Mouse (Mus musculus) retina, embryonic 14.5 days (tissue): ENCODE measurements around the gene Cfap97.
"Not testable (repeated sequence)": the region's sequence is repeated elsewhere in the genome, so short reads cannot be mapped to it uniquely, and the experiment has no call there.

ENCODE experiments used
- DNase-seq: peaks from one replicate; pipeline ENCODE4 v3.0.0-alpha.2; 2015; ENCODE audit warnings: low spot score

Cfap97 gene

DNA sequence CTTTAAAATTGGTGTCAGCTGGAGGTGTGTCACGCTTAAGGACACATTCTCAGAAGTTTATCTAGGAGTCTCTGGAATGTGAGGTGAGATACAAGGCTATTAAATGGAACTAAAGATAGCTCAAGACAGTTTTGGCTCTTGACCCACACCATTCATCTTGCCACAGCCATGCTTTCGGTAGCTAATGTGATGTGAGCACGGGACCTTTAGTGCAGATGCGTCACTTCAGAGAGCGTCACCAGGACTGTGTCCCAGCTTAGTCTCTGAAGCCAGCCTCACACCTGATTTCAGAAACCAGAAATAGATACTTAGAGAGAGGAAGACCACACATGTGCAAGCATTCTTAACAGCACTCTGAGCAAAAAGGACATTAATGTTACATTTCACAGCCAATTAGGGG, 75.1 kb downstream of the Cfap97 start:
- no peak for DNase-seq

GRCm38 (mm10) chr8:46231968-46232367, 80.4 kb downstream of the Cfap97 start:
- DNase-seq = not testable (repeated sequence)

- no peak for DNase-seq
These were observed 81.2 kb downstream of the Cfap97 start for GRCm38 (mm10) chr8:46232798-46233197.

DNA sequence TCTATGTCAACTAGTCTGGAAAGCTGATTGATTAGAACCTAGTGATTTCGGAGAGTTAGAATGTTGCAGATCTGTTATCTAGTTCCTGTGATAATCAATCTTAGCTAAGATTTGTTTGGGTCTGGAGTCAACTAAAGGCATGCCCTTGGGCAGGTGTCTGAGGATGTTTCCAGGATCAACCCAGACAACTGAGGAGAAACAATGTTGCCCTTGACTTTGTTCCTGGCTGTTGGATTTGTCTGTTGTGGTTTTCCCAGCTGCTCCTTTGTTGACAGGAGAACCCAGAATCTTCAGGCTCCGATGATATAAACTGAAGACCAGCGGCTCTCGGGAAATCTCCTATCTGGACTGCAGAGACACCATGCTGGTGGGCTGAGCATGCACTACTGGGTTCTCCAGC, 83.2 kb downstream of the Cfap97 start:
- DNase-seq = no peak

GRCm38 (mm10) chr8:46236441-46237223, 85.1 kb downstream of the Cfap97 start:
- peak; percentile 42 for DNase-seq

- peak; percentile 93 for DNase-seq
These were observed 90.2 kb downstream of the Cfap97 start for GRCm38 (mm10) chr8:46241568-46242374.

GRCm38 (mm10) chr8:46242946-46243345, 91.4 kb downstream of the Cfap97 start:
- no peak for DNase-seq
